Mouse (Mus musculus) small intestine, adult 2 months (tissue): ENCODE measurements at regions not wholly inside any gene's neighbourhood (a gene's known extent, or its start where the extent isn't known, plus 50 kb on each side); places are given as distances from the start of the nearest gene placed in this dataset.

Source experiments
- CTCF ChIP-seq: fragments of 200-500 bp; IDR thresholded peaks from 2 replicates; pipeline ENCODE4 v1.5.1; 2012; ENCODE audit warnings: low read depth, mild to moderate bottlenecking, control low read depth, inconsistent platforms, low read length, moderate library complexity, mixed read lengths; ENCODE audit not compliant: insufficient replicate concordance, insufficient read length; ENCODE audit errors: extremely low read depth
- POLR2A ChIP-seq: fragments of 200-500 bp; IDR thresholded peaks from 2 replicates; pipeline ENCODE4 v1.6.1; 2012; ENCODE audit warnings: low read depth, mild to moderate bottlenecking, control low read depth, inconsistent platforms, low read length, moderate library complexity

DNA sequence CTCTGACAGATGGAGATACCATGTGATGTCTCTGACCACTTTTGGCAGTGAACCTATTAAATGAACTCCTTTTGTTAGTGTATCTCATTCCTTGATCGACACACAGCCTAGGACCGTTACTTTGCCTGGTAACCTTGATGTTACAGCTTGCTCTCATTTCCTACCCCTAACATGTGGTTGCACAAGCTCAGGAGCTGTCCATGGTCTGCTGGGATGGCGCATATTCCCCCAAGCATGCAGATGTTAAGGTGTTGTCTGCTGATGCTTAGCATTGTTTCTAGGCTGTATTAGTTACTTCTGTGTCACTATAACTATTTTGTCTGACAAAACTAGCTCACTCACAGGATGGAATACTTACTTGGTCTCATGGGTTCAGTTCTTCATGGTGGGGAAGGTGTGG lies 113.6 kb upstream of the Zfp746 start:
- no peak for TF ChIP-seq CTCF
- TF ChIP-seq POLR2A, result no peak
